Mouse (Mus musculus): ENCODE data around the gene Rcn3.

Rcn3 gene

DNA sequence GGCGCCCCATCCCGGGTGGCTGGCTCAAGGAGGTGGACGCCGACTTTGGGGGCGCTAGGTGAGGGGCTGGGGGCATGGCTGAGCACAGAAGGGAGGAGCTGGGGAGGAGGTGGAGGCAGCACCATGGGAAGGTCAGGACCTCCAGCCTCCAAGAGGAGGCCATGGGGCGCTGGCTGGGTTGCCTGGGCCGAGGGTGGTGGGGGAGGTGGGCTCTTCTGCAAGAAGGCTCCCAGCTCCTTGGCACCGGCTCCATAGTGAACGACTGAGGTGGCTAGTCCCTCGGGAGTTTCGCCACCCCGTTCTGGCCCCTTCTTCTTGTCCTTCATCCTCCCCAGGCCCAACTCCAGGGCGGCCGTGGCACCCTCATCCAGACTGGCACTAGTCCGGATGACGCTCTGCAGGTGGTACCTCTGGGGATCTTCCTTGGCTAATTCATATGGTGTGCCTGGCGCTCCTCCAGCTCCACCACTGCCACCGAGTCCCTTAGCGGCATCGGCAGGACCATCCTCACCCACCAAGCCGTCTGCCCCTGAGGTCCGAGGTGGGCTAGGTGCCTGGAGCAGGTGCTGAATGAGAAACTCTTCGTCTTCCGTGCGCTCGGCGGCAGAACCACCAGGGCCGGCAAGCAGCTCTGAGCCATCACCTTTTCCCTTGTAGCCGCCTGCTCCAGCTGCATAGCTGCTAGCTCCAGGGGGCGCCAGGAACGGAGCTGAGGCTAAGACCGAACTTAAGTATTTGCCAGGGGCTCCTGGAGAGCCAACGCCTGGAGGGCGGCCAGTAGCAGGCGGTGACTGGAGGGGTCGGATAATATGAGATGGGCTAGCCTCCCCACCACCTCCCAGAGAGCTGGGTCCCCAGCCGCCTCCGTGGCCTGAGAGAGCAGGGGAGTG, 43.8 kb downstream of the Rcn3 start:
- no peak for DNase-seq (ENCODE audit: low spot score)

DNA sequence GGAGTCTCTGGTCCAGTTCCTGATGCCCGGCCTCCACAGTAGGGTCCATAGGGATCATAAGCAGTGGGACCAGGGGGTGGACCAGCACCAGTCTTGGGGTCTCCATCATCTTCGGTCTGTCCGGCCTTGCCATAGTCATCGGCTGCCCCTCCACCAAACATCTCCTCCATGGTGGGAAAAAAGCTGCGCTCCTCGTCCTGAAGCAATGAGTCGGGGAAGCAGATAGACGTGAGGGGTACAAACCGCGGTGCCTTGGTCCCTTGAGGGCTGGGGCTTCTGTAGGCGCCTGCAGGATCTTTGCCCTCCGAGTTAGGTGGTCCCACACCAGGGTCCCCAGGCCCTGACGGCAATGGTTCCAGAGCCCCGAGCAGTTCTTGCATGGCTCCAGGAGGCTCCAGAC, 44.5 kb downstream of the Rcn3 start:
- DNase-seq (ENCODE audit: low spot score) = no peak

DNA sequence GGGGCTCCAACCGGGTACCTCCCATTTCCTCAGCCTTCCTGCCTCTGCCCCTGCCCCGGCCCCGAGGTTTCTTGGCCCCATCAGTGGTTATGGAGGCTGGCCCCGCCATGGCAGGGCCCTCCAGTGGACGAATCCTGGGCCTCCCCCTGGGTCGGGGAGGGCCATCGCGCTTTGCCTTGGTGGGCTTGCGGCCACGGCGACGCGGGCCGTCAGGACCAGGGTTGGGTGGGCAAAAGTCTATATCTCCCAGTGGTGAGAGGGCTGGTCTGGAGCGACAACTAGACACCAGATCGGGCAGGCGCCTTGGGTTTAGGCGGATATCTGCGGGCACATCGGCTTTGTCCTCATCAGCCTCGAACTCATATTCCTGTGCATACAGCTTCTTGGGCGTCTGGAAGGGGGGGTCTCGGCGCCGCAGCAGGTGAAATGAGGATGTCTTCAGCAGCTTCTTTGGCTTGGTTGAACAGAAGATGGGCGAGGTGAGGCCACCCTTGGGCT, 45.1 kb downstream of the Rcn3 start:
- DNase-seq (ENCODE audit: low spot score) = no peak

DNA sequence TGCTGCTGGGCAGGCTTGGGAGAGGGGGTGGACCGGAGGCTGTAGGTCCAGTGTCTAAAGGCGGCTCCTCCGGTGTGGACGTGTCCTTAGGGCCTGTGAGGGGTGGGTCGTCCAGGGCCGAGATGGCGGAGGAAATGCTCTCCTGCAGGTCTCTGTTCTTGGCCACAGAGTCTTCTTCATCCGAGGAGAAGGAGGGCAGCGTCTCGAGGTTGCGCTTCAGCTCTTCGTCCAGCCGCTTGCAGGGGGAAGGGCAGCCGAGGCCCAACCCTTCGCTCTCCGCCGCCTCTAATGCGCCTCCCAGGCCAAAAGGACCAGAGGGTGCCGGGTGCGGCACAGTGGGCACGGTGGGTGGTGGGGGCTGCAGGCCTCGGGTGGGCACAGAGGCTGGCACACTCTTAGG, 46.3 kb downstream of the Rcn3 start:
- DNase-seq (ENCODE audit: low spot score) = no peak

DNA sequence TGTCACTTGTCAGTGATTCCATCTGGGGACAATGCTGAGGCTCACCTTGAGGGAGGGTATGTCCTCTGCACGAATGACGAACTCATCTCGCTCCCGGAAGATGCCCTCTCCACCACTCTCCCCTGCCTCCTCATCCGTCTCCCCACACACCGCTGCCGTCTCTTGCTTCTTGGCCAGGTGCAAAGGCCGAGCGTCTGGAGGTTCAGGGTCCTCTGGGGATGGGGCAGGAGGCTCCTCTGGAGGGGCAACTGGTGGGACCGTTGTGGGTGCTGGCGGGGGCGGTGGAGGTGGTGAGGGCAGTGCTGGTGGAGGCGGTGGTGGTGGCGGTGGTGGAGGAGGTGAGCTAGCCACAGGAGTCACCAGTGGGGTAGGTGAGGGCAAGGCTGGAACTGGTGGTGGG, 48.7 kb downstream of the Rcn3 start:
- no peak for DNase-seq (ENCODE audit: low spot score)

DNA sequence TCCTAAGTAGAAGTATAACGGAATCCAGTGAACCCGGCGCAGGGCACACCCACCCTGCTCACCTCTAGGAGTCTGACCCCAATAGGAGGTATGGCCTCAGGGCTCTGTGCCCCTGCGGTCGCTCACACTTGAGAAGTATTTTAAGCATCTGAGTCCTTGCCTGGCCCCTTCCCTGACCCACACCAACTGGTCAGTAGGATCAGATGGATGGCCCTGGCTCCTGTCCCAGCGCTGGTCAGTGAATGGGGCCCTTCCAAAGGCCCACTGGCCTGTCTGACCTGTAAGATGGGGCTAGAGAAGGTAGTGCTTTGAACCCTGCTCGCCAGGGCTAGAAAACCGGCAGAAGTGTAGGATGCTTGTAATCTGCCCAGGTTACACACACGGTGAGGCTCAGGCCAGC, 51.2 kb downstream of the Rcn3 start:
- no peak for DNase-seq (ENCODE audit: low spot score)

DNA sequence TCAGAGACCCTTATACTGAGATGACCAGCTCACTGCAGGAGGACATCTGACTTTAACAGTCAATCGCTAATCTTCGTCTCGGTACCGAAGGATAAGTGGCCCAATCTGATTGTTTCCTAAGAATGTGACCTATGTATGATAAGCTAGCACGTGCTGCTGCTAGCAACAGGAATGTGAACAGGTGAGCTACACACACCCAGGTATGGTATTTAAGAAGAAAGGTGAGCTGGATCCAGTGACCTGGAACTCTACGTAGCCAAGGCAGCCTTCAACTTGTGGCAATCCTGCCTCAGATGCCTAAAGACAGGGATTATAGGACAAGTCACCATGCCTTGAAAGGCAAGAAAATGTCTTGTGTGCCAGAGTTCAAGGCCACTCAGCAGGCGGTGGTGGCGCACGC, 53.6 kb downstream of the Rcn3 start:
- DNase-seq (ENCODE audit: low spot score) = no peak

DNA sequence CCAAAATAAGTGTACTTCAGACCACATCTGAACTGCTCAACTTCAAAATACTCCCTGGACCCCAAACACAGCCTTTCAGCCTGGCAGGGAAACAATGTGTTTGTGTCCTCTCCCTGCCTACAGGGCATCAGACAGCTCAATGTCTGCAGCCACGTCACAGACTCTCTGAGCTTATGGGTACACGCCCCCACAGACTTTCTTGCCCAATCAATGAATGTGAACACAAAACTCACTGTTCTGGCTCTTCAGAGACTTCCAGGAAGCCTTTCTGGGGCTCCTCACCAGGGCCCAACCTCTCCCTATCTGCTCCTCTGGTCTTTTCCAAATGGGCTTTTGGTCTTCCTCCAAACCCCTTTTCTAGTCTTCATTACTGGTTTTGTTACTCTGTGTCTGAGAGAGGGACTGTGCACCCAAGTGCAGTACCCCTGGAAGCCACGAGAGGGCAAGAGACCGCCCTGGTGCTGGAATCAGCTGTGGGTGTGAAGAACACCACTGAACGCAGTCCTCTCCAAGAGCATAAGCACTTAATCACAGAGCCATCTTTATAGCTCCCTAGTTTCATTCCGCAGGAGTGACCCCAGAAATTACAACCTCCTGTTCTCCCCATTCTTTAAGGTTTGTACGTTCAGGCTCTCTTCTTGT, 54.2 kb downstream of the Rcn3 start:
- peak; percentile 68 for DNase-seq (ENCODE audit: low spot score)

DNA sequence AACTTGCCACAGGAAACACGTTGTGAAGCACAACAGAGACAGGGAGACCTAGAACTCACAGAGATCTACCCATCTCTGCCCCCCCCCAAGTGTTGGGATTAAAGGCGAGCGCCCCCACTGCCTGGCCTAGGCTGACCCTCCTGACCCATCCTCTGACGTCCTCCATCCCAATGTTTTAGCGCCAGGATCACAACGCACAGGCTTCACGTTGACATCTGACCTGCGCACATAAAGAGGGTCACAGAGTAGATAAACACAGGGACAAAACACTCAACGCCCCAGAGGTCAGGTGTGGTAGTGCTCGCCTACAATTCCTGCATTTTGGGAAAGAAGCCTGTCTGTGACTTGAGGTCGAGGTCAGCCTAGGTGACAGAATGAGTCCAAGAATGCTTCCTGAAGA, 55.3 kb downstream of the Rcn3 start:
- no peak for DNase-seq (ENCODE audit: low spot score)

DNA sequence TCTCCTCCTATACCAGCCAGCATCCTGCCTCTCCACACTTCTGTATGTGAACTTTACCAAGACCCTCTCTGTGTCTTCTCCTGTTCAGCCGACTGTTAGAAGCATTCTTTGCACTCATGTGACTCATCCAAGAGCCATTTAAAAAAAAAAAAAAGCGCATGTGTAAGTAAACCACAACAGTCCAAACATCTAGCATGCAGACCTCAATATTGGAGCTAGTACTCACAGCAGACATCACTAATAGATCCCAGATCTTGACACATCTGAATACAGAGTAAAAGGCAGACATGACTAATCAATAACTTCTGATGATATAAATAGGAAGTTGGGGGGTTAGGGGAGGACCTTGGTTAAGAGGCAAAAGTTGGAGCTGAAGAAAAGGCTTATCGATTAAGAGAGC, 56.4 kb downstream of the Rcn3 start:
- no peak for DNase-seq (ENCODE audit: low spot score)

DNA sequence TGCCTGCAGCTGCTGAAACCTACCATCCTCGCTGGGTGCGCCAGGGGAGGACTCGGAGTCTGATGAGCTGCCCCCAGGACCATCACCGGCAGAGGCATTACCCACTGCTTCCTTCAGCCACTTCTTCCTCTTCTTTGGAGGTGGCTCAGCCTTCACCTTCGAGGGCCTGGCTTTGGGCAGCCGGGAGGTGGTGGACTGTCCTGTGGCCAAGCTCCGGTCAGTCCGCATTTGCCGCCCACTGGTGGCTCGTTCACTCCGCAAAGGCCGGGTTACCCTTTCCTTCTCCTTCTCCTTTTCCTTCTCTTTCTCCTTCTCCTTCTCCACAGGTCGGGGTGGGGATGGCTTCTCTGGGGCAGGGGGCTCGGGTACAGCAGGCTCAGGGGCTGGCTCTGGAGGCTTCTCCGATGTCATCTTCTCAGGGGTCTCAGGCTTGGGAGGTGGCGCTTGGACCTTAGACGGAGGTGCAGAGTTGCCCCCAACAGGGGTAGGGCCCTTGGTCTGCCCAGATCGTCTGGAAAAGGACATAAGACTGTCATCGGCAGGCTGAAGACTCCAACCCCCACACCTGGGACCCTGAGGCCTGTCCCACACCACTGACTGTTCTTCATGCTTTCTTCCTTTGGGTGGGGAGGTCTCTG, 58.2 kb downstream of the Rcn3 start:
- DNase-seq (ENCODE audit: low spot score) = no peak
